Mouse (Mus musculus): Measurements from ENCODE around the gene Fth1.

The Fth1 gene

GRCm38 (mm10) chr19:10022414-10023303 is 42.3 kb downstream of the Fth1 start:
- peak; percentile 84 for DNase-seq (ENCODE audit: low spot score)

- DNase-seq (ENCODE audit: low spot score) = no peak
Measured at GRCm38 (mm10) chr19:10023304-10023758, 42.9 kb downstream of the Fth1 start.

- DNase-seq (ENCODE audit: low spot score) = peak; percentile 95
Measured at GRCm38 (mm10) chr19:10025169-10025875, 44.9 kb downstream of the Fth1 start.

- DNase-seq (ENCODE audit: low spot score) = no peak
Measured at GRCm38 (mm10) chr19:10029746-10030145, 49.3 kb downstream of the Fth1 start.

GRCm38 (mm10) chr19:10033211-10033973 is 53.0 kb downstream of the Fth1 start:
- DNase-seq (ENCODE audit: low spot score) = peak; percentile 85

- peak; percentile 82 for DNase-seq (ENCODE audit: low spot score)
Measured at GRCm38 (mm10) chr19:10034356-10034755, 54.0 kb downstream of the Fth1 start.
